Mouse (Mus musculus) stomach, embryonic 16.5 days (tissue): ENCODE measurements around the gene Tns1. TPM values are rescaled to one million over a fixed set of nuclear protein-coding genes. Genes with fewer than 3 reads are reported as not detected.

Experiments used
- ATAC-seq: fragments of 200-750 bp; cut with Nextera tagmentation; 2 replicates; pipeline ENCODE4 v1.8.0; 2017; ENCODE audit warnings: moderate number of reproducible peaks, moderate TSS enrichment; ENCODE audit not compliant: insufficient read depth, low FRiP score
- H3K27ac ChIP-seq: fragments of 300-500 bp; sonication (generic); 2 replicates; pipeline ENCODE4 v1.5.1; 2014; ENCODE audit warnings: low read length
- H3K27me3 ChIP-seq: fragments of 300-500 bp; sonication (generic); 2 replicates; pipeline ENCODE4 v1.6.1; 2014; ENCODE audit warnings: low read length, control low read depth, mixed read lengths; ENCODE audit not compliant: control insufficient read depth, insufficient read depth
- H3K36me3 ChIP-seq: fragments of 300-500 bp; sonication (generic); 2 replicates; pipeline ENCODE4 v1.6.1; 2014; ENCODE audit warnings: low read length; ENCODE audit not compliant: control insufficient read depth, insufficient read depth
- H3K4me1 ChIP-seq: fragments of 300-500 bp; sonication (generic); 2 replicates; pipeline ENCODE4 v1.6.1; 2014; ENCODE audit warnings: low read length, control low read depth, mixed read lengths; ENCODE audit not compliant: control insufficient read depth, insufficient read depth
- H3K4me2 ChIP-seq: fragments of 300-500 bp; sonication (generic); 2 replicates; pipeline ENCODE4 v1.6.1; 2014; ENCODE audit warnings: low read depth, low read length, mixed read lengths
- H3K4me3 ChIP-seq: fragments of 300-500 bp; sonication (generic); replicated peaks from 2 replicates; pipeline ENCODE4 v1.5.1; 2014; ENCODE audit warnings: mild to moderate bottlenecking, low read length
- H3K9ac ChIP-seq: fragments of 300-500 bp; sonication (generic); 2 replicates; pipeline ENCODE4 v1.6.1; 2014; ENCODE audit warnings: low read length
- H3K9me3 ChIP-seq: fragments of 300-500 bp; sonication (generic); replicated peaks from 2 replicates; pipeline ENCODE4 v1.6.1; 2016; ENCODE audit warnings: low read length, control low read depth; ENCODE audit not compliant: control insufficient read depth
- WGBS: fragments of 180-500 bp; shearing (Covaris S2); extraction: QIAGEN DNeasy Blood & Tissue Kit; methylation state at CpG from one replicate; pipeline ENCODE4 v1.1.7; 2014; 5-methylcytosine and 5-hydroxymethylcytosine counted together
- polyA plus RNA-seq: library from polyadenylated mRNA; unstranded; fragments of >200 nt; fragmentation: Nextera tagmentation; extraction: Ambion mirVana; gene quantifications from 2 replicates; pipeline ENCODE4 v1.2.1, GENCODE M21; 2015

The Tns1 gene
- polyA plus RNA-seq, 1 experiment from 2014 or later: 45.0 TPM

DNA sequence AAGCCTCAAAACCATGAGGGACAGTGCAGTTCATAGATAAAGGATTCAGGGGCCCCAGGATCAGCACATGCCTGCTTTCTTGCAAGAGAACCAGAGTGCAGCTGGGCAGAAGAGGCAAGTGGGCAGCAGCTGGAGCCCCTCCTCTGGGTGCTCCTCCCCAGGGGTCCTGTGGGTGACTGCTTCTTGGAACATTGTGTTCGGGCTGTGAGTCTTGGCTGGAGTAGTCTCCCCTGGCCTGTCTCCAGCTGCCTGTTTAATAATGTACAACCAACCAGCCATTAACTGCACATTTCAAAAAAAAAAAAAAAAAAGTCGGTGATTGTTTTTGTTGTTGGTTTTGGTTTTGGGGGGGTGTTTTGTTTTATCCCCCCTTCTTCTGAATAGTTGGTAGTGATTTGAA, 76.9 kb downstream of the Tns1 start:
- Histone ChIP-seq H3K4me2 (no peak overlapping the region), H3K9me3 (no peaks in the 10 kb centered on the region), H3K27me3 (no peaks in the 10 kb centered on the region), H3K4me1 (peaks cover 25% of the 10 kb centered on the region), H3K9ac (no peak overlapping the region), H3K27ac (no peak overlapping the region), H3K36me3 (no peaks in the 10 kb centered on the region), H3K4me3 (no peak overlapping the region)
- ATAC-seq: no peak
- WGBS: 39% methylated on average over 2 of the region's 2 CpGs

DNA sequence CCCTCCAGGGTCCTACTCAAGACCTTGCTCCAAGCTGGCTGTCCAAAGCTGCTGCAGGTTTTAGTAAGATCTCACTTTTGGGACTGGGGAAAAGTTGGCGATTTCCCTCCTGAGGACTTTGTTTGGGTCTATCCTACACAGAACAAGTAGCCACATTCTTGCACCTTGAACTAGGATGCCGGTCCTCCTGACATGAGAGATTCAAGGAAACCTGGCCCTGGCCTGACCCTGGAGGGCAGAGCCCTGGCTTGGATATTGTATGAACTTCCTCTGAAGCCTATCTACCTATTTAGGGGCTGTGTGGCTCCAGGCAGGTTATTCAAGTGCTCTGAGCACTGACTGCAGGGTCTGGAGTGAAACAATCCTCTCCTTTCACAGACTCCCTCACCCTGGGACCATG, 79.2 kb downstream of the Tns1 start:
- 75% methylated on average over 2 of the region's 2 CpGs for WGBS
- no peak for ATAC-seq

DNA sequence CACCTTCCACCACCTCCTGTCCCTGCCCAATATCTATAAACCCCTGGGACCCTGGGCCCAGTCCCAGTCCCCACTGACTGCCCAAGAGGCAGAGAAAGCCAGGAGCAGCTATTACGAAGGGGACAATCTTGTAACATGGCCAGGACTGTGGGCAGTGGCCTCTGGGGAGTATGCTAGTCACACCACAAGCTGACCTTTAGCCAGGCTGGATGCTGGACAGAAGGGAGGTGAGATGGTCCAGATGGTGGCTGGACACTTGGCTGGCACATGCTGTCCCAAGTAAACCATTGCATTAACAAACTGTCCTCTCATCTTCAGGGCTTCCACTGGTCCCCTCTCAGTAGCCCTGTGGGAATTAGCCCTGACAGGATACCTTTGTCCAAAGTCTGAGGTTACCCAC, 79.8 kb downstream of the Tns1 start:
- H3K27me3 ChIP-seq: no peaks in the 10 kb centered on the region
- H3K9me3 ChIP-seq: no peaks in the 10 kb centered on the region
- no peaks in the 10 kb centered on the region for H3K36me3 ChIP-seq
- no peak for ATAC-seq
- H3K4me1 ChIP-seq: peaks cover 37% of the 10 kb centered on the region
- H3K27ac ChIP-seq: no peak overlapping the region
- no peak overlapping the region for H3K4me2 ChIP-seq
- H3K4me3 ChIP-seq: no peak overlapping the region
- 67% methylated on average over 1 of the region's 1 CpGs for WGBS
- no peak overlapping the region for H3K9ac ChIP-seq

More for the DNA sequence above, 79.2 kb downstream of the Tns1 start:
- H3K4me2 ChIP-seq: no peak overlapping the region
- H3K27ac ChIP-seq: no peak overlapping the region
- H3K4me1 ChIP-seq: peaks cover 37% of the 10 kb centered on the region
- H3K27me3 ChIP-seq: no peaks in the 10 kb centered on the region
- H3K9me3 ChIP-seq: no peaks in the 10 kb centered on the region
- no peaks in the 10 kb centered on the region for H3K36me3 ChIP-seq
- no peak overlapping the region for H3K4me3 ChIP-seq
- H3K9ac ChIP-seq: no peak overlapping the region

DNA sequence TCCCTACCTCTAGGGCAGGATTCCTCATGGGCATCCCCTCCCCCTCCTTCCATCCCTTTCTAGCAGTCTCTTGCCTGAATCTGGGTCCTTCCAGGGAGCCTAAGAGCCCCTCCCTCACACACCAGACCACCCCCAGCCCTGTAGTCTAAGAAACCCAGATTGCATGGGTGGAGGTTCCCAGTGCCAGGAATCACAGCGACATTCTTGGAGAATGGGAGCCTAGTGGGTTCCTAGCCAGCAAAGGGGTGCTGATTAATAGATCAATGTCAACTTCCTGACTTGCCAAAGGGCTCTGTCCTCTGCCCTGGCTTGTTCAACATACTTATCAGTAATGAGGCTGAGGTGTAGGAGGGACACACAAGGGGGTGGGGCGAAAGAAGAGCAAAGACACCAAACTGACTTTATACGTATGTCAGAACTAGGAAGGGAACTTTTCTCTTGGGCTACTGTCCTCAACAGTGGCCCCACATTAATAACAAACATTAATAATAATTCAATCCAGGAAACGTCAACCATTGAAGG, 80.6 kb downstream of the Tns1 start:
- H3K27ac ChIP-seq: no peak overlapping the region
- no peak overlapping the region for H3K4me2 ChIP-seq
- no peaks in the 10 kb centered on the region for H3K27me3 ChIP-seq
- H3K4me1 ChIP-seq: peaks cover 37% of the 10 kb centered on the region
- ATAC-seq: no peak
- H3K9ac ChIP-seq: no peak overlapping the region
- H3K36me3 ChIP-seq: no peaks in the 10 kb centered on the region
- WGBS: 45% methylated on average over 4 of the region's 4 CpGs
- H3K4me3 ChIP-seq: no peak overlapping the region
- no peaks in the 10 kb centered on the region for H3K9me3 ChIP-seq

DNA sequence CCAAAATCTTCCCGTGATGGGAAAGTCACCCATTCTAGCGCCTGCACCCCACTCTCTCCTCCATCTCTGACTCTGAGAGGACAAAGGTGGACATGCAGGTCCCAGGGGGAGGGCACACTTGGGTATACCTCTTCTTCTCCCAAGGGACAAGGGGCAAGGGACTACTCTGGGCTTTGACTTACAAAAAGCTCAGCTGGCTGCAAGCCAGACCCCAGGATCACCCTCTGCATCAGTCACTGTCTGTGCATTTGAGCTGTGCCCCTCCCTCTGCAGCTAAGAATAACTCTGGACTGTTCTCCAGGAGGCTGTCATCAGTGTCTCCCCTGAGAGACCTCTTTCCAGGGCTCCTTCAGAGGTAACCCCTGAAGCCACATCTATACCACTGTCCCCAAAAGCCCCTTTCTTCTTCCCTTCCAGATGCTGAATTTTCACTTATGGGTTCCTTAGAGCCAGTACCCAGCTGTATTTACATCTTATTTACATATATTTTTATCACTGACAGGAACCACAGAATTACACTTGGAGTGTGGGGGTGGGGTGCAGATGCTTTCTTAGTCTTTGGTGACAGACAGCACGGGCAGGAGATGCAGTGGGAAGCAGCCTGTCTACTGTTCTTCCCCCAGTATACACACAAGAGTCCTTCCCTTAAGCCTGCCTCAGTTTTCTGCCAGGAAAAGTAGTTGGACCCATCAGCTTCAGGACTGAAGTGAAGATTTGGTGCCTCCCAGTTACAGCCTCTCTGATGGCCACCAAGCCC, 81.4 kb downstream of the Tns1 start:
- H3K9me3 ChIP-seq: no peaks in the 10 kb centered on the region
- H3K4me2 ChIP-seq: no peak overlapping the region
- WGBS: 54% methylated on average over 3 of the region's 3 CpGs
- ATAC-seq: peak; percentile 41; the same call in 1 of the 2 replicates
- no peak overlapping the region for H3K27ac ChIP-seq
- peaks cover 37% of the 10 kb centered on the region for H3K4me1 ChIP-seq
- no peaks in the 10 kb centered on the region for H3K27me3 ChIP-seq
- no peak overlapping the region for H3K4me3 ChIP-seq
- no peaks in the 10 kb centered on the region for H3K36me3 ChIP-seq
- no peak overlapping the region for H3K9ac ChIP-seq

DNA sequence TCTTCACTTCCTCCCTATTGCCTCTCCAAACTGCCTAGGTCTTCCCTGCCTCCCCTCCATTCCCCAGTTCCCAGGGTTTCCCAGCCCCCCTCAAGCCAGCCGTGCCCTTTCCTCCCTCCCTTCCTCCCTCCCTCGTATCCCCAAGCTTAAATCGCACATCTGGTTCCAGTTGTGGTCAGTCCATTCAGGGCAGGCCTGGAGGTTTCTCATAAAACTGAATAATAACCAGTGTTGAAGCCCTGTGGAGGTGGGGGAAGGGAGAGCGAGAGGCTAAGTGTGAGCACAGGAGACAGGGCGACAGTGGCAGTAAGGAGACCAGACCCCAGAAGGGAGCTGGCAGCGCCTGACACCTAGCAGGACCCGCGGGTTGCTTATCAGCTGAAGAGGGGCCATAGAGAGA, 82.6 kb downstream of the Tns1 start:
- peak overlapping the region; percentile 10; the same call in 1 of the 2 replicates for H3K9ac ChIP-seq

DNA sequence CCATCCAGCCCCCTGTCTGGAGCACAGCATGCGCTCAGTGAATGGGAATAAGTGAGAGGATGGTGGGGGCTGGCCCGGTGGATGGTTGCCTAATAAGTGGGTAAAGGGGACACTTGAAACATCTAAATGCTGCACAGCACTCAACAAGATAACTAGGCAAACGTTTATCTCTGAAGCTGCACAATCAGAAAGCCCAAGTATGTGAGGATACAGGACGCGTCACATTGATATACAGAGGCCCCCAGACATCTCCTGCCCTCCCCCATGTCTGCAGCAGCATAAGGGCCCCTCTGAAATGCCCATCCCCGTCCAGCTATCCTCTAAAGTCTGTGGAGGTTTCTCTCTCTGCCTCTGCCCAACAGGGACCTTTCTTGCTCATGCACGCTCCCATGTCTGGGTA, 83.1 kb downstream of the Tns1 start:
- no peaks in the 10 kb centered on the region for H3K27me3 ChIP-seq
- no peak overlapping the region for H3K9ac ChIP-seq
- ATAC-seq: no peak
- no peak overlapping the region for H3K27ac ChIP-seq
- peaks cover 44% of the 10 kb centered on the region for H3K4me1 ChIP-seq
- no peaks in the 10 kb centered on the region for H3K36me3 ChIP-seq
- no peaks in the 10 kb centered on the region for H3K9me3 ChIP-seq
- WGBS: 71% methylated on average over 7 of the region's 7 CpGs
- no peak overlapping the region for H3K4me3 ChIP-seq
- no peak overlapping the region for H3K4me2 ChIP-seq

More for the DNA sequence above, 82.6 kb downstream of the Tns1 start:
- H3K4me3 ChIP-seq: no peak overlapping the region
- no peaks in the 10 kb centered on the region for H3K9me3 ChIP-seq
- H3K27ac ChIP-seq: no peak overlapping the region
- H3K36me3 ChIP-seq: no peaks in the 10 kb centered on the region
- H3K4me1 ChIP-seq: peaks cover 39% of the 10 kb centered on the region
- no peaks in the 10 kb centered on the region for H3K27me3 ChIP-seq
- 26% methylated on average over 8 of the region's 8 CpGs for WGBS
- no peak overlapping the region for H3K4me2 ChIP-seq
- ATAC-seq: no peak

DNA sequence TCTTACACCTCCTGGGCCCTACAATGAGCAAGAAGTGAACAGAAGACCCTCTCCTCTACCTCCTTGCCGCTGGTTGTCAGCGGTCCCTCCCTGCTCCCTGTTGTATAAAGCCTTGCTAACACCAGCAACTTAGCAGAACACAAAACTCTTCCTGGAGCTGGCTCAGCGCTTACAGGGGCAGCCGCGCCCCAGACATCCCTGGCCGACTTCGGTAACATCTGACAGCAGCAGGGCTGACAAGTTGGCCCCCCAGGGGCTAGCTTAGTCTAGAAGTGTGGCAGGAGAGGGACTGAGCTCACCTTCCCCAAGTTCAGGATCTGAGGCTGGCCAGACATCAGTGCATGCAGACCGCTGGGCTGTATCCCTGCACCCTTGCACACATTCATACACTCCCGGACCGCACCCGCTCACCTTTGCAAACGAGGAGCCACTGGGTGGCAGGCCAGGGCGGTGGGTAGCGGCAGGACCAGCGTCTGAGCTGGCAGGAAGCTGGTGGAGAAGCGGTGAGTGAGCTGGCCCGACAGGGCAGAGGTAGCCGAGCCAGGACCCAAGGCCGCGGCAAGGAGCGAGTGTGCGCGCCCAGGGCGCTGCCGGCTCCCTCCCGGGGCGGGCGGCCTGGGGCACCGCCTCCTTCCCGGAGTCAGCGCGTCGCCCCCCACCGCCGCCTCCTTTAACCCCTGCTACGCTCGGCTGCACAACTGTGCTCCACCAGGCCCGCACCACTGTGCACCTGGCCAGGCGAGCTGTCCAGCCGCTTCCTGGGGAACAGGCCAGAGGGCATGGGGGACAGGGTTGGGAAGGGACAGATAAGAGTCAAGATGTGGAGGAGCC, 87.5 kb downstream of the Tns1 start:
- peak; percentile 73 for ATAC-seq
- Histone ChIP-seq H3K9me3 (no peaks in the 10 kb centered on the region), H3K4me2 (peak overlapping the region; percentile 59), H3K4me3 (peak overlapping the region; percentile 61), H3K36me3 (no peaks in the 10 kb centered on the region), H3K9ac (peak overlapping the region; percentile 80), H3K4me1 (peaks cover 38% of the 10 kb centered on the region), H3K27ac (peak overlapping the region; percentile 36; the same call in 1 of the 2 replicates), H3K27me3 (no peaks in the 10 kb centered on the region)
- WGBS: 2% methylated on average over 39 of the region's 40 CpGs
